Mouse (Mus musculus) thymus, adult 2 months (tissue): ENCODE measurements at regions not wholly inside any gene's neighbourhood (a gene's known extent, or its start where the extent isn't known, plus 50 kb on each side); places are given as distances from the start of the nearest gene placed in this dataset.

Experiments
- CTCF ChIP-seq: fragments of 200-500 bp; IDR thresholded peaks from 2 replicates; pipeline ENCODE4 v1.5.1; 2012; ENCODE audit warnings: mild to moderate bottlenecking, control low read depth, low read length, moderate library complexity, borderline replicate concordance; ENCODE audit not compliant: control insufficient read depth, poor library complexity, insufficient read depth; ENCODE audit errors: extremely low read depth
- POLR2A ChIP-seq: fragments of 200-500 bp; IDR thresholded peaks from 2 replicates; pipeline ENCODE4 v1.6.1; 2012; ENCODE audit warnings: mild to moderate bottlenecking, low read length, control low read depth, moderate library complexity; ENCODE audit not compliant: control insufficient read depth, poor library complexity, insufficient read depth; ENCODE audit errors: extremely low read depth

- no peak for TF ChIP-seq POLR2A
- no peak for TF ChIP-seq CTCF
These were observed 56.8 kb upstream of the Map4k3 start for GRCm38 (mm10) chr17:80785049-80785448.
